Mouse (Mus musculus) embryonic facial prominence, embryonic 12.5 days (tissue): Measurements from ENCODE around the gene Brdt. TPM values are rescaled to one million over a fixed set of nuclear protein-coding genes. Genes with fewer than 3 reads are reported as not detected.
A peak's percentile ranks its signal among the peaks of the same experiment; 100 is the strongest.

Experiments used
- ATAC-seq: fragments of 200-750 bp; cut with Nextera tagmentation; 2 replicates; pipeline ENCODE4 v1.8.0; 2017; ENCODE audit not compliant: insufficient number of reproducible peaks, insufficient read depth, low FRiP score, low TSS enrichment
- H3K27ac ChIP-seq: fragments of 300-500 bp; sonication (generic); 2 replicates; pipeline ENCODE4 v1.5.1; 2016; ENCODE audit warnings: mild to moderate bottlenecking
- H3K27me3 ChIP-seq: fragments of 300-500 bp; sonication (generic); 2 replicates; pipeline ENCODE4 v1.6.1; 2016; ENCODE audit warnings: mild to moderate bottlenecking, moderate library complexity
- H3K36me3 ChIP-seq: fragments of 300-500 bp; sonication (generic); 2 replicates; pipeline ENCODE4 v1.6.1; 2016; ENCODE audit warnings: mild to moderate bottlenecking
- H3K4me1 ChIP-seq: fragments of 300-500 bp; sonication (generic); 2 replicates; pipeline ENCODE4 v1.6.1; 2016
- H3K4me2 ChIP-seq: fragments of 300-500 bp; sonication (generic); replicated peaks from 2 replicates; pipeline ENCODE4 v1.6.1; 2016; ENCODE audit warnings: mild to moderate bottlenecking, moderate library complexity
- H3K4me3 ChIP-seq: fragments of 300-500 bp; sonication (generic); 2 replicates; pipeline ENCODE4 v1.5.1; 2016; ENCODE audit warnings: mild to moderate bottlenecking
- H3K9ac ChIP-seq: fragments of 300-500 bp; sonication (generic); 2 replicates; pipeline ENCODE4 v1.6.1; 2016; ENCODE audit warnings: mild to moderate bottlenecking, moderate library complexity
- H3K9me3 ChIP-seq: fragments of 300-500 bp; sonication (generic); 2 replicates; pipeline ENCODE4 v1.6.1; 2016; ENCODE audit warnings: mild to moderate bottlenecking, moderate library complexity
- WGBS: fragments of 180-500 bp; shearing (Covaris S2); methylation state at CpG from one replicate; pipeline ENCODE4 v1.1.7; 2016; 5-methylcytosine and 5-hydroxymethylcytosine counted together
- polyA plus RNA-seq: library from polyadenylated mRNA; unstranded; fragments of >200 nt; fragmentation: Nextera tagmentation; extraction: Ambion mirVana; gene quantifications from 2 replicates; pipeline ENCODE4 v1.2.1, GENCODE M21; 2016

The Brdt gene
- 4.8 and 5.2 TPM in 2 replicates for polyA plus RNA-seq

GRCm38 (mm10) chr5:107330916-107331421 is at the start of gene Brdt:
Gene Brdt, plus strand, starts transcription at chr5:107331159.
- H3K27me3 ChIP-seq: no peaks in the 10 kb centered on the region
- WGBS: 89% methylated on average over 30 of the region's 30 CpGs
- H3K4me1 ChIP-seq: no peaks in the 10 kb centered on the region
- no peak within 1 kb of the TSS for H3K9ac ChIP-seq
- ATAC-seq: no peak
- no peaks in the 10 kb centered on the region for H3K36me3 ChIP-seq
- no peak within 1 kb of the TSS for H3K4me3 ChIP-seq
- H3K4me2 ChIP-seq: no peak within 1 kb of the TSS
- H3K27ac ChIP-seq: no peak within 1 kb of the TSS
- no peaks in the 10 kb centered on the region for H3K9me3 ChIP-seq

GRCm38 (mm10) chr5:107282561-107283307 is 48.2 kb upstream of the Brdt start:
- 57% methylated on average over 9 of the region's 9 CpGs for WGBS
- Histone ChIP-seq H3K9me3 (no peaks in the 10 kb centered on the region), H3K27me3 (no peaks in the 10 kb centered on the region), H3K4me3 (no peak overlapping the region), H3K4me1 (peaks cover 29% of the 10 kb centered on the region), H3K4me2 (no peak overlapping the region), H3K9ac (no peak overlapping the region), H3K27ac (0 out of 2 replicates have a peak overlapping the region, but pooled peaks have one; percentile 47), H3K36me3 (peaks cover 4% of the 10 kb centered on the region; the same call in 1 of the 2 replicates)
- no peak for ATAC-seq

GRCm38 (mm10) chr5:107283935-107284524 is 46.9 kb upstream of the Brdt start:
- Histone ChIP-seq H3K4me1 (peaks cover 33% of the 10 kb centered on the region), H3K9ac (no peak overlapping the region), H3K27ac (no peak overlapping the region), H3K36me3 (peaks cover 4% of the 10 kb centered on the region; the same call in 1 of the 2 replicates), H3K4me2 (no peak overlapping the region), H3K27me3 (no peaks in the 10 kb centered on the region), H3K4me3 (no peak overlapping the region), H3K9me3 (no peaks in the 10 kb centered on the region)
- no peak for ATAC-seq
- WGBS: 74% methylated on average over 10 of the region's 10 CpGs

DNA sequence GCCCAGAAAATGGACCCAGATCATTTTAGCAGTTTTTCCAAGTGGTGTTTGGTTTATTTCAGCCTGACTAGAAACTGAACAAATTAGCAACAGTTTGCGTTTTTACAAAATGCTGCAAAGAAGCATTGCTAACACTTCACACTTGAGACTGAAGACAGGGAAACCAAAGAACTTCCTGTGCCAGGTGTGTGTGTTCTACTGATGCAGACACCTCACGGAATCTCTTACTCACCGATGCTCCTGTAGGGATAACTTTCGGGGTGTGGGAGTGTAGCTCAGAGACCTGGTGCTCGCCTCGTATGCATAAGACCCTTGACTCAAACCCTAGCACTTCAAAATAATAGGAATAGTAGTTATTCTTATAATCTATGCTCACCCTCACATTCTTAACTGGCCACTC is 45.4 kb upstream of the Brdt start:
- Histone ChIP-seq H3K36me3 (0 out of 2 replicates have a peak, but pooled peaks cover under 1% of the 10 kb centered on the region), H3K4me1 (peaks cover 27% of the 10 kb centered on the region)
- WGBS: 77% methylated on average over 6 of the region's 6 CpGs

DNA sequence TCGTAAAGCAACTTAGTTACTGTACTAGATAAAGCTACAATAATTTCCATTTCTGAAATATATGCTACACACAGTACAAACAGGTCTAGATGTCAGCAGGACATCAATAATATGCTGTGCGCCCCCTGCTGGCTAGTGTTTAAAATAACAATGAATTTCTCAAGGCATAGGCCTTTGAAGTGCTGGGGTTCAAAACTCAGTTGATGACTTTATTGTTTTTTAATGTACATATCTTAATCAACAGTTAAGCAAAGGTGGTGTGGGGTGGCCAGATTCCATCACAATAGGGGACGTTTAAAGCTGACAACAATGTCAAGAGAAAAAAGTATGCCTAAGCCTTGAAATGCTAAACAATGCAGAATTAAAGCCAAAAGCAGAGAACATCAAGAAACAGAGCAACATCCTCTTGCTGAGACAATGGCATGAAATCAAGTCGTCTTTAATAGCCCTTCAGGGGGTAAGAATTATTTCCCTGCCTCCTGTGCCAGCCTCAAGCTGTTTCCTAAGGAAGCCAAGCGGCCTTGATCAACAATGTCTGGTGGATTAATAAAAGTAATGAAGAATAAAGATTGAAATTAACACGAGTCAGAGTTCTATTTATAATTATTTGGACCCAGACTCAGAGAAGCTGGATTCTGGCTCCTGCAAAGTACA is 43.6 kb upstream of the Brdt start:
- no peaks in the 10 kb centered on the region for H3K36me3 ChIP-seq
- H3K9ac ChIP-seq: no peak overlapping the region
- no peaks in the 10 kb centered on the region for H3K9me3 ChIP-seq
- peak overlapping the region; percentile 84 for H3K4me3 ChIP-seq
- 32% methylated on average over 6 of the region's 6 CpGs for WGBS
- peak overlapping the region; percentile 90 for H3K4me2 ChIP-seq
- ATAC-seq: no peak
- peaks cover 19% of the 10 kb centered on the region for H3K4me1 ChIP-seq
- H3K27me3 ChIP-seq: no peaks in the 10 kb centered on the region
- H3K27ac ChIP-seq: no peak overlapping the region

More for the DNA sequence above, 45.4 kb upstream of the Brdt start:
- no peak overlapping the region for H3K4me3 ChIP-seq
- no peaks in the 10 kb centered on the region for H3K27me3 ChIP-seq
- no peak overlapping the region for H3K27ac ChIP-seq
- H3K4me2 ChIP-seq: no peak overlapping the region
- H3K9ac ChIP-seq: no peak overlapping the region
- no peak for ATAC-seq
- H3K9me3 ChIP-seq: no peaks in the 10 kb centered on the region

- no peaks in the 10 kb centered on the region for H3K9me3 ChIP-seq
- no peak overlapping the region for H3K27ac ChIP-seq
- H3K4me1 ChIP-seq: peaks cover 14% of the 10 kb centered on the region
- H3K36me3 ChIP-seq: no peaks in the 10 kb centered on the region
- no peak for ATAC-seq
- no peaks in the 10 kb centered on the region for H3K27me3 ChIP-seq
- peak overlapping the region; percentile 84 for H3K4me3 ChIP-seq
- H3K9ac ChIP-seq: 0 out of 2 replicates have a peak overlapping the region, but pooled peaks have one; percentile 86
- H3K4me2 ChIP-seq: peak overlapping the region; percentile 90
- 45% methylated on average over 5 of the region's 5 CpGs for WGBS
Observed at GRCm38 (mm10) chr5:107287908-107288267, 43.1 kb upstream of the Brdt start.

- Histone ChIP-seq H3K27me3 (no peaks in the 10 kb centered on the region), H3K36me3 (no peaks in the 10 kb centered on the region), H3K9ac (peak overlapping the region; percentile 86), H3K4me3 (peak overlapping the region; percentile 84), H3K4me1 (peaks cover 8% of the 10 kb centered on the region), H3K27ac (peak overlapping the region; percentile 94), H3K9me3 (no peaks in the 10 kb centered on the region), H3K4me2 (peak overlapping the region; percentile 90)
- under 1% methylated on average over 62 of the region's 62 CpGs for WGBS
- peak; percentile 70 for ATAC-seq
Observed at GRCm38 (mm10) chr5:107288427-107289233, 42.3 kb upstream of the Brdt start.

DNA sequence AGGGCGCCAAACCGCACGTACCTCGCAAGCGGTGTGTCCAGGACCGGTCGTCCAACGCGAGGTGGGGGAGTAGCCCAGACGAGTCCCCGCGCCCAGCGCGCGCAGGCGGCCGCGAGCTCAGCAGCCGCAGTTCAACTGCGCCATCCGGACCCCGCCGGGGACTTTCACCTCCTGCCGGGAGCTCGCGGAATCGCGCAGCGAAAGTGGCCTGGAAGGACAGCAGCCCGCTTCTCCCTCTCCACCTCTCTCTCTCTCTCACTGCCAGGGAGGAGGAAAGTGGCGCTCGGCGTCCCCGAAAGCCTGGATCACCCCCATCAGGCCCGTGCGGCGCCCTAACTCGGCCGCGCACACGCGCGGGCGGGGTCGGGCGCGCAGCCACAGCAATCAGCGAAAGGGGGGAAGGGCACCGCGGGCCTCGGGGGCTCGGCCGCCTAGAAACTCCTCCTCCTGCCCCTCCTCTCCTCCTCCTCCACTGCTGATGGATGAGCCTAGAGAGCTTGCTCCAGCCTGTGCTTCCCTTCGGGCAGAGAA is 41.7 kb upstream of the Brdt start, which contains the start of gene Tgfbr3:
Gene Tgfbr3, minus strand, starts transcription at position 396 of the 531 bp plus-strand sequence.
- Histone ChIP-seq H3K4me1 (peaks cover 8% of the 10 kb centered on the region), H3K4me2 (peak within 1 kb of the TSS; percentile 90), H3K36me3 (no peaks in the 10 kb centered on the region), H3K27ac (peak within 1 kb of the TSS; percentile 94), H3K27me3 (no peaks in the 10 kb centered on the region), H3K4me3 (peak within 1 kb of the TSS; percentile 84), H3K9me3 (no peaks in the 10 kb centered on the region), H3K9ac (peak within 1 kb of the TSS; percentile 86)
- 2% methylated on average over 54 of the region's 54 CpGs for WGBS
- ATAC-seq: peak; percentile 91

DNA sequence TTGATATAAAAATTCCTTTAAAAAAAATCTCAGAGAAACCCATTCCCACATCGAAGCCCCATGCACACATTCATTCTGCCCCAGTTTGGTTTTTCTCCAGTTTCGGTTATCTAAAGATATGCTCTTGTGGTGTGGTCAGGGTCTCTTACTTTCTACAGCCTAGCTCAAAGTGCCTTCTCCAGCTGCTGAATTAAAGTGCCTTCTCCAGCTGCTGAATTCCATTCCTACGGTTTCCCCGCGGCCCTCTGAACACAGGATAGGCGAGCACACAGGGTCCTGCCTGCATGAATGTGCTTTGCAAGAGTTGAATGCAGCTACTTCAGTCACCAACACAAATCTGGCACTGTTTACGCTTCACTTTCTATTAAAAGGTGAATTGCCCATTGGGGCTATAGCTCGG is 41.0 kb upstream of the Brdt start:
- Histone ChIP-seq H3K27ac (peak overlapping the region; percentile 94; the same call in 1 of the 2 replicates), H3K9me3 (no peaks in the 10 kb centered on the region), H3K27me3 (no peaks in the 10 kb centered on the region), H3K4me1 (peaks cover 8% of the 10 kb centered on the region), H3K9ac (peak overlapping the region; percentile 86), H3K4me2 (peak overlapping the region; percentile 90), H3K36me3 (no peaks in the 10 kb centered on the region), H3K4me3 (peak overlapping the region; percentile 84)
- WGBS: 34% methylated on average over 8 of the region's 8 CpGs
- no peak for ATAC-seq

- no peak overlapping the region for H3K27ac ChIP-seq
- peaks cover 13% of the 10 kb centered on the region for H3K4me1 ChIP-seq
- WGBS: 86% methylated on average over 4 of the region's 4 CpGs
- H3K9ac ChIP-seq: no peak overlapping the region
- H3K27me3 ChIP-seq: no peaks in the 10 kb centered on the region
- no peaks in the 10 kb centered on the region for H3K36me3 ChIP-seq
- no peak for ATAC-seq
- H3K4me2 ChIP-seq: no peak overlapping the region
- H3K9me3 ChIP-seq: no peaks in the 10 kb centered on the region
- H3K4me3 ChIP-seq: no peak overlapping the region
Observed at GRCm38 (mm10) chr5:107294041-107294440, 36.9 kb upstream of the Brdt start.
